Mouse (Mus musculus): Measurements from ENCODE around the gene Hba-a2. TPM values are rescaled to one million over a fixed set of nuclear protein-coding genes. Genes with fewer than 3 reads are reported as not detected.

Hba-a2 gene
- polyA plus RNA-seq, 1 experiment from 2014 or later: 5,591 TPM

GRCm38 (mm10) chr11:32300279-32301267 lies 4.3 kb downstream of the Hba-a2 start:
- Histone ChIP-seq H3K9ac (ENCODE audit: low read length) (no peak overlapping the region), H3K36me3 (ENCODE audit: control insufficient read depth, insufficient read depth, low read length) (no peaks in the 10 kb centered on the region), H3K4me1 (ENCODE audit: control insufficient read depth, insufficient read depth, low read length) (no peaks in the 10 kb centered on the region), H3K27me3 (ENCODE audit: control insufficient read depth, insufficient read depth, low read length) (peaks cover 4% of the 10 kb centered on the region), H3K9me3 (ENCODE audit: control insufficient read depth, low read length) (no peaks in the 10 kb centered on the region), H3K4me2 (peak overlapping the region; percentile 38), H3K4me3 (ENCODE audit: low read depth, low read length) (no peak overlapping the region), H3K27ac (ENCODE audit: low read depth, low read length) (no peak overlapping the region)
- DNase-seq (ENCODE audit: low spot score, missing footprints): no peak
- peak; percentile 11; the same call in 1 of the 2 replicates for ATAC-seq (ENCODE audit: low FRiP score)
- 60% methylated on average over 14 of the region's 17 CpGs for WGBS

- WGBS: 81% methylated on average over 1 of the region's 1 CpGs
- DNase-seq (ENCODE audit: low spot score, missing footprints) (no peak), ATAC-seq (ENCODE audit: low FRiP score) (no peak)
- Histone ChIP-seq H3K27ac (ENCODE audit: low read depth, low read length) (no peak overlapping the region), H3K36me3 (ENCODE audit: control insufficient read depth, insufficient read depth, low read length) (no peaks in the 10 kb centered on the region), H3K27me3 (ENCODE audit: control insufficient read depth, insufficient read depth, low read length) (peaks cover 4% of the 10 kb centered on the region), H3K9me3 (ENCODE audit: control insufficient read depth, low read length) (no peaks in the 10 kb centered on the region), H3K4me3 (ENCODE audit: low read depth, low read length) (no peak overlapping the region), H3K4me2 (no peak overlapping the region), H3K9ac (ENCODE audit: low read length) (no peak overlapping the region), H3K4me1 (ENCODE audit: control insufficient read depth, insufficient read depth, low read length) (no peaks in the 10 kb centered on the region)
These were observed 5.2 kb downstream of the Hba-a2 start for GRCm38 (mm10) chr11:32301506-32301905.

- no peak overlapping the region for H3K9ac ChIP-seq (ENCODE audit: low read length)
- H3K36me3 ChIP-seq (ENCODE audit: control insufficient read depth, insufficient read depth, low read length): no peaks in the 10 kb centered on the region
- H3K4me1 ChIP-seq (ENCODE audit: control insufficient read depth, insufficient read depth, low read length): 0 out of 2 replicates have a peak, but pooled peaks cover 2% of the 10 kb centered on the region
- no peak for DNase-seq (ENCODE audit: low spot score, missing footprints)
- no peak for ATAC-seq (ENCODE audit: low FRiP score)
- H3K4me3 ChIP-seq (ENCODE audit: low read depth, low read length): no peak overlapping the region
- H3K4me2 ChIP-seq: no peak overlapping the region
- H3K27ac ChIP-seq (ENCODE audit: low read depth, low read length): no peak overlapping the region
- H3K27me3 ChIP-seq (ENCODE audit: control insufficient read depth, insufficient read depth, low read length): peaks cover 4% of the 10 kb centered on the region
- 52% methylated on average over 2 of the region's 2 CpGs for WGBS
- no peaks in the 10 kb centered on the region for H3K9me3 ChIP-seq (ENCODE audit: control insufficient read depth, low read length)
These were observed 6.6 kb downstream of the Hba-a2 start for GRCm38 (mm10) chr11:32302824-32303419.

- Histone ChIP-seq H3K4me2 (no peak overlapping the region), H3K9ac (ENCODE audit: low read length) (no peak overlapping the region), H3K9me3 (ENCODE audit: control insufficient read depth, low read length) (no peaks in the 10 kb centered on the region), H3K36me3 (ENCODE audit: control insufficient read depth, insufficient read depth, low read length) (no peaks in the 10 kb centered on the region), H3K4me3 (ENCODE audit: low read depth, low read length) (no peak overlapping the region), H3K4me1 (ENCODE audit: control insufficient read depth, insufficient read depth, low read length) (0 out of 2 replicates have a peak, but pooled peaks cover 2% of the 10 kb centered on the region), H3K27ac (ENCODE audit: low read depth, low read length) (no peak overlapping the region), H3K27me3 (ENCODE audit: control insufficient read depth, insufficient read depth, low read length) (peaks cover 4% of the 10 kb centered on the region)
- 88% methylated on average over 1 of the region's 1 CpGs for WGBS
- no peak for ATAC-seq (ENCODE audit: low FRiP score)
- no peak for DNase-seq (ENCODE audit: low spot score, missing footprints)
These were observed 7.2 kb downstream of the Hba-a2 start for GRCm38 (mm10) chr11:32303455-32303854.

GRCm38 (mm10) chr11:32307006-32307405 lies 10.7 kb downstream of the Hba-a2 start:
- H3K4me2 ChIP-seq: no peak overlapping the region
- H3K9ac ChIP-seq (ENCODE audit: low read length): no peak overlapping the region
- H3K4me3 ChIP-seq (ENCODE audit: low read depth, low read length): no peak overlapping the region
- H3K27ac ChIP-seq (ENCODE audit: low read depth, low read length): no peak overlapping the region
- H3K27me3 ChIP-seq (ENCODE audit: control insufficient read depth, insufficient read depth, low read length): no peaks in the 10 kb centered on the region
- ATAC-seq (ENCODE audit: low FRiP score) (no peak), DNase-seq (ENCODE audit: low spot score, missing footprints) (no peak)
- H3K9me3 ChIP-seq (ENCODE audit: control insufficient read depth, low read length): no peaks in the 10 kb centered on the region
- 53% methylated on average over 1 of the region's 1 CpGs for WGBS
- no peaks in the 10 kb centered on the region for H3K36me3 ChIP-seq (ENCODE audit: control insufficient read depth, insufficient read depth, low read length)
- H3K4me1 ChIP-seq (ENCODE audit: control insufficient read depth, insufficient read depth, low read length): 0 out of 2 replicates have a peak, but pooled peaks cover 2% of the 10 kb centered on the region

- no peak for DNase-seq (ENCODE audit: low spot score, missing footprints)
- ATAC-seq (ENCODE audit: low FRiP score): no peak
- Histone ChIP-seq H3K27ac (ENCODE audit: low read depth, low read length) (no peak overlapping the region), H3K27me3 (ENCODE audit: control insufficient read depth, insufficient read depth, low read length) (no peaks in the 10 kb centered on the region), H3K4me2 (no peak overlapping the region), H3K9ac (ENCODE audit: low read length) (no peak overlapping the region), H3K4me1 (ENCODE audit: control insufficient read depth, insufficient read depth, low read length) (0 out of 2 replicates have a peak, but pooled peaks cover 2% of the 10 kb centered on the region), H3K36me3 (ENCODE audit: control insufficient read depth, insufficient read depth, low read length) (no peaks in the 10 kb centered on the region), H3K4me3 (ENCODE audit: low read depth, low read length) (no peak overlapping the region), H3K9me3 (ENCODE audit: control insufficient read depth, low read length) (no peaks in the 10 kb centered on the region)
- 51% methylated on average over 4 of the region's 4 CpGs for WGBS
These were observed 13.2 kb downstream of the Hba-a2 start for GRCm38 (mm10) chr11:32309446-32309845.

GRCm38 (mm10) chr11:32309928-32310327 lies 13.6 kb downstream of the Hba-a2 start:
- ATAC-seq (ENCODE audit: low FRiP score) (no peak), DNase-seq (ENCODE audit: low spot score, missing footprints) (no peak)
- H3K27me3 ChIP-seq (ENCODE audit: control insufficient read depth, insufficient read depth, low read length): no peaks in the 10 kb centered on the region
- no peak overlapping the region for H3K4me2 ChIP-seq
- H3K4me3 ChIP-seq (ENCODE audit: low read depth, low read length): no peak overlapping the region
- no peaks in the 10 kb centered on the region for H3K36me3 ChIP-seq (ENCODE audit: control insufficient read depth, insufficient read depth, low read length)
- no peak overlapping the region for H3K27ac ChIP-seq (ENCODE audit: low read depth, low read length)
- H3K9me3 ChIP-seq (ENCODE audit: control insufficient read depth, low read length): no peaks in the 10 kb centered on the region
- 0 out of 2 replicates have a peak, but pooled peaks cover 2% of the 10 kb centered on the region for H3K4me1 ChIP-seq (ENCODE audit: control insufficient read depth, insufficient read depth, low read length)
- 81% methylated on average over 3 of the region's 3 CpGs for WGBS
- H3K9ac ChIP-seq (ENCODE audit: low read length): no peak overlapping the region

- no peaks in the 10 kb centered on the region for H3K9me3 ChIP-seq (ENCODE audit: control insufficient read depth, low read length)
- H3K4me1 ChIP-seq (ENCODE audit: control insufficient read depth, insufficient read depth, low read length): no peaks in the 10 kb centered on the region
- no peak for DNase-seq (ENCODE audit: low spot score, missing footprints)
- H3K27me3 ChIP-seq (ENCODE audit: control insufficient read depth, insufficient read depth, low read length): no peaks in the 10 kb centered on the region
- H3K27ac ChIP-seq (ENCODE audit: low read depth, low read length): no peak overlapping the region
- H3K36me3 ChIP-seq (ENCODE audit: control insufficient read depth, insufficient read depth, low read length): no peaks in the 10 kb centered on the region
- no peak overlapping the region for H3K9ac ChIP-seq (ENCODE audit: low read length)
- WGBS: 84% methylated on average over 3 of the region's 3 CpGs
- ATAC-seq (ENCODE audit: low FRiP score): no peak
- no peak overlapping the region for H3K4me2 ChIP-seq
- no peak overlapping the region for H3K4me3 ChIP-seq (ENCODE audit: low read depth, low read length)
These were observed 19.7 kb downstream of the Hba-a2 start for GRCm38 (mm10) chr11:32316009-32316408.

Measured in midbrain, embryonic 11.5 days (tissue).